Comparison of ENCODE assay signal across 8 mouse cellular contexts in genomic region chrX:160502048-160503041, GRCm38 (mm10). TPM values are rescaled to one million over a fixed set of nuclear protein-coding genes. Genes with fewer than 3 reads are reported as not detected.
A peak's percentile ranks its signal among the peaks of the same experiment; 100 is the strongest.
DNase-seq lines count a peak whose midpoint lies in the region; ATAC-seq lines count a peak whose summit lies in the region.

Gene Phka2, plus strand, starts transcription at chrX:160502166.

- peak; percentile 98 for ATAC-seq in forebrain, embryonic 11.5 days (replicated peaks; ENCODE audit: low FRiP score)
- ATAC-seq in heart, embryonic 16.5 days (replicated peaks; ENCODE audit: extremely low read depth, insufficient read depth, low FRiP score) = peak; percentile 94
- peak; percentile 96 for ATAC-seq in liver, embryonic 15.5 days (ENCODE audit: insufficient read depth)
- ATAC-seq in neural tube, embryonic 12.5 days (ENCODE audit: low FRiP score, low read depth) = peak; percentile 98

- peak within 1 kb of the TSS; percentile 51 for H3K4me2 ChIP-seq in forebrain, embryonic 11.5 days (ENCODE audit: low read depth, low read length, severe bottlenecking)
- peak within 1 kb of the TSS; percentile 61 for H3K4me2 ChIP-seq in heart, embryonic 16.5 days (ENCODE audit: low read depth, low read length)
- peak within 1 kb of the TSS; percentile 69 for H3K4me2 ChIP-seq in liver, embryonic 15.5 days
- peak within 1 kb of the TSS; percentile 61 for H3K4me2 ChIP-seq in neural tube, embryonic 12.5 days (replicated peaks)

- peak within 1 kb of the TSS; percentile 50; the same call in 1 of the 2 replicates for H3K27ac ChIP-seq in forebrain, embryonic 11.5 days (ENCODE audit: low read depth, low read length)
- H3K27ac ChIP-seq in heart, embryonic 16.5 days (ENCODE audit: low read length) = peak within 1 kb of the TSS; percentile 88
- H3K27ac ChIP-seq in liver, embryonic 15.5 days (replicated peaks) = peak within 1 kb of the TSS; percentile 83
- no peak within 1 kb of the TSS for H3K27ac ChIP-seq in neural tube, embryonic 12.5 days

- 12% methylated on average over 60 of the region's 61 CpGs for WGBS in forebrain, embryonic 11.5 days
- WGBS in heart, embryonic 16.5 days = 9% methylated on average over 59 of the region's 61 CpGs
- 15% methylated on average over 61 of the region's 61 CpGs for WGBS in liver, embryonic 15.5 days (ENCODE audit: insufficient replicate concordance)
- 17% methylated on average over 61 of the region's 61 CpGs for WGBS in neural tube, embryonic 12.5 days

- no peaks in the 10 kb centered on the region for H3K36me3 ChIP-seq in forebrain, embryonic 11.5 days (ENCODE audit: control insufficient read depth, insufficient read depth, low read length)
- H3K36me3 ChIP-seq in heart, embryonic 16.5 days (ENCODE audit: control insufficient read depth, insufficient read depth) = no peaks in the 10 kb centered on the region
- no peaks in the 10 kb centered on the region for H3K36me3 ChIP-seq in liver, embryonic 15.5 days (replicated peaks)
- no peaks in the 10 kb centered on the region for H3K36me3 ChIP-seq in neural tube, embryonic 12.5 days

- H3K4me1 ChIP-seq in forebrain, embryonic 11.5 days (replicated peaks; ENCODE audit: control insufficient read depth, insufficient read depth, low read length) = 0 out of 2 replicates have a peak, but pooled peaks cover 2% of the 10 kb centered on the region
- H3K4me1 ChIP-seq in heart, embryonic 16.5 days (ENCODE audit: control insufficient read depth, insufficient read depth, low read length) = peaks cover 2% of the 10 kb centered on the region; the same call in 1 of the 2 replicates
- H3K4me1 ChIP-seq in liver, embryonic 15.5 days (replicated peaks) = peaks cover 11% of the 10 kb centered on the region; the same call in 1 of the 2 replicates
- H3K4me1 ChIP-seq in neural tube, embryonic 12.5 days = 0 out of 2 replicates have a peak, but pooled peaks cover 4% of the 10 kb centered on the region

- H3K9me3 ChIP-seq in forebrain, embryonic 11.5 days (ENCODE audit: control insufficient read depth, low read length) = no peaks in the 10 kb centered on the region
- H3K9me3 ChIP-seq in heart, embryonic 16.5 days (replicated peaks; ENCODE audit: control insufficient read depth, low read length) = no peaks in the 10 kb centered on the region
- no peaks in the 10 kb centered on the region for H3K9me3 ChIP-seq in liver, embryonic 15.5 days (replicated peaks)
- H3K9me3 ChIP-seq in neural tube, embryonic 12.5 days = no peaks in the 10 kb centered on the region

- peak within 1 kb of the TSS; percentile 53 for H3K4me3 ChIP-seq in forebrain, embryonic 11.5 days (ENCODE audit: low read depth, low read length)
- peak within 1 kb of the TSS; percentile 64 for H3K4me3 ChIP-seq in heart, embryonic 16.5 days (ENCODE audit: low read length)
- H3K4me3 ChIP-seq in liver, embryonic 15.5 days (replicated peaks) = peak within 1 kb of the TSS; percentile 73
- peak within 1 kb of the TSS; percentile 54 for H3K4me3 ChIP-seq in neural tube, embryonic 12.5 days

- DNase-seq in CD8-positive naive resting alpha-beta T cell, adult 2 months (ENCODE audit: low read depth in 2 of 2, low spot score in 2 of 2) = peak; percentile 75 to 84
- peak; percentile 56 for DNase-seq in c-Kit-positive CD71-negative TER-119-negative erythroid progenitor cells, embryonic 14.5 days (ENCODE audit: low read depth)
- DNase-seq in forebrain, embryonic 11.5 days (ENCODE audit: low spot score) = peak; percentile 88
- DNase-seq in kidney, postnatal 36 days = peak; percentile 81 to 92
- peak; percentile 65 for DNase-seq in telencephalon, adult 2 months (ENCODE audit: low read depth, low spot score)

- H3K9ac ChIP-seq in forebrain, embryonic 11.5 days (ENCODE audit: low read length) = peak within 1 kb of the TSS; percentile 66
- H3K9ac ChIP-seq in heart, embryonic 16.5 days (ENCODE audit: low read length) = peak within 1 kb of the TSS; percentile 73
- H3K9ac ChIP-seq in liver, embryonic 15.5 days = peak within 1 kb of the TSS; percentile 66
- H3K9ac ChIP-seq in neural tube, embryonic 12.5 days = peak within 1 kb of the TSS; percentile 48; the same call in 1 of the 2 replicates

- H3K27me3 ChIP-seq in forebrain, embryonic 11.5 days (ENCODE audit: control insufficient read depth, insufficient read depth, low read length) = peaks cover 4% of the 10 kb centered on the region
- no peaks in the 10 kb centered on the region for H3K27me3 ChIP-seq in heart, embryonic 16.5 days (ENCODE audit: control insufficient read depth, insufficient read depth, low read length)
- no peaks in the 10 kb centered on the region for H3K27me3 ChIP-seq in liver, embryonic 15.5 days
- H3K27me3 ChIP-seq in neural tube, embryonic 12.5 days (replicated peaks) = 0 out of 2 replicates have a peak, but pooled peaks cover 5% of the 10 kb centered on the region

RNA-seq across cellular contexts. Expression of gene Phka2, which starts in this region (rescaled TPM):
- 21.1 and 23.1 TPM in 2 replicates for polyA plus RNA-seq in forebrain, embryonic 11.5 days (2014; fragmentation: Nextera tagmentation; extraction: Ambion mirVana)
- polyA plus RNA-seq in heart, embryonic 16.5 days (2015; fragmentation: Nextera tagmentation; extraction: Ambion mirVana) = 20.0 and 23.8 TPM in 2 replicates
- 9.4 and 10.8 TPM in 2 replicates for polyA plus RNA-seq in liver, embryonic 15.5 days (2015; fragmentation: Nextera tagmentation; extraction: Ambion mirVana)
- 17.9 and 18.7 TPM in 2 replicates for polyA plus RNA-seq in neural tube, embryonic 12.5 days (2016; fragmentation: Nextera tagmentation; extraction: Ambion mirVana)
